Mouse (Mus musculus): Measurements from ENCODE around the gene Tarbp2.

Tarbp2 gene

DNA sequence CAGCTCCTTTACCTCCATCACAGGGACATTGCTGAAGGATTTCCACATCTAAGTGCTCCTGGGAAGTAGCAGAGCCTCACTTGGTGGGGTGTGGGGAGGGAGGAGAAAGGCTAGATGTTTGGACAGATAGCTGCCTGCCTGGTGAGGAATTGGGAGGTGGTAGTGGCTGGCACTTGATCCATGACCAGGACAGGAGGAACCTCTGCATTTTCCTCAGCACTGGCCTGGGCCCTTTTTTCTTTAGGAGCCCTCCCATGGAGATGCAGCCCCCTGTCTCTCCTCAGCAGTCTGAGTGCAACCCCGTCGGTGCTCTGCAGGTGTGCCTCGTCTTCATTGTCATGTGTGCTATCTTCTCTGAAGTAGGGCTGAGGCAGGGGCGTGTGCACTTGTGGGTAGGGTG, 3.5 kb downstream of the Tarbp2 start:
- DNase-seq (ENCODE audit: low spot score in 2 of 2): peak in 1 of 2 experiments; percentile 22

DNA sequence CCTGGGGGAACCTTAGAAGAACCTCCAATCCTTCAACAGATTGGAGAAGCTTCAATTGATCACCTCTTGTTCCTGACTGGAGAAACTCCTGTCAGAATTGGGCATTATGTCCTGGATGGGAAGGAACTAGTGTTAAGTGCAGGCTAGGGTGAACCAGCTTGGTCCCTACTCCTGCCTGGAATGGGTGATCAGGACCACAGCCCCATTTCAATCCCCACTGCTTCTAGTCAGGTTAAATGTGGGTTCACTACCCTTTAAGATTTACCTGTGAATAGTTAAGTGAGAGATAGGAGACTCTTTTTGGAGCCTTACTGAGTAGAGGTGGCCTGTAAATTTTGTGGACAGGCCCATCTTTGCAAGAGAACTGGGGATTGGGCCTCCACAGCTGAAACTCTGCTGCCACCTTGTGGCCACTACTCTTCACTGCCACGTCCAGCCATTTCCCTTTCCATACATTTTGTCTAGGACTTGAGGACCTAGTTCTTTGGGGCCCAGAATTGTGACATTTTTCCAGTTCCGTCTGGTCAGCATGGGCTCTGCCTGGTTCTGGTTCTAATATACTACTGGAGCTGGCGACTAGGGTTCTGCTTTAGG, 7.0 kb downstream of the Tarbp2 start, which contains the start of gene Npff:
Gene Npff (minus strand): TSS at position 51 of the 594 bp plus-strand sequence.
- DNase-seq (ENCODE audit: low spot score in 2 of 2): peak; percentile 81 to 85

DNA sequence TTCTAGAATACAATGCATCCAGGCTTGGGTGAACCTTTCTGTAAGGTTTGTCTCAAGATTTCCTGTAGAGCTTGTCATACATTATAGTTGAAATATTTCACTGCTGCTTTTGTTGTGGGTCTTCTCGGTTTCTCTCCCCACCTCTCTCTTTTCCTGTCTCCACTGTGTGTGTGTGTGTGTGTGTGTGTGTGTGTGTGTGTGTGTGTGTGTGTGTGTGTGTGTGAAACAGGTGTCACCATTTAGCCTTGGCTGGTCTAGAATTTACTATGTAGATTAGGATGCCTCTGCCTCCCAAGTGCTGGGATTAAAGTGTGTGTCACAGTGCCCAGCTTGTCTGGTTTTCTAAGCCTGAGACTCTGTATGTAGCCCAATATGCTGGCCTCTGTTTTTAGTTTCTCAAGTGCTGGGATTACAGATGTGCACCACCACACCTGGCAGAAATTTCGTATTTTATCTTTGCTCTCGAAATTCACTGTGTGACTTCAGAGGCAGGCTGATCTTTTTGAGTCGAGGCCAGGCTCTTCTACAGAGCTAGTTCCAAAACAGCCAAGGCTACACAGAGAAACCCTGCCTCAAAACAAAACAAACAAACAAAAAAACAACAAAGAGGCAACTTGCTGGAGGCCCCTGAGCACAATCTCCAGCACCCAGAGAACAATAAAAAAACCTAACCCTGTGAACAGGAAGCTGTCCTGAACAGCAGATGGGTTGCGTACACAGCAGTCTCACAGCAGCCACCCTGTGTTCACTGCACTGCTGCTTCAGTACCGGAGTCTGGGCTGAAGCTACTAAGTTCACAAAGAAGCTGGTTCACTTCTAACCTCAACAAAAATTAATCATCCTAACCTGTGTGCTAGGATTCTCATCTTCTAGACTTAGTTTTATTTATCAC, 8.4 kb downstream of the Tarbp2 start:
- DNase-seq (ENCODE audit: low spot score in 2 of 2): peak in 1 of 2 experiments; percentile 9

DNA sequence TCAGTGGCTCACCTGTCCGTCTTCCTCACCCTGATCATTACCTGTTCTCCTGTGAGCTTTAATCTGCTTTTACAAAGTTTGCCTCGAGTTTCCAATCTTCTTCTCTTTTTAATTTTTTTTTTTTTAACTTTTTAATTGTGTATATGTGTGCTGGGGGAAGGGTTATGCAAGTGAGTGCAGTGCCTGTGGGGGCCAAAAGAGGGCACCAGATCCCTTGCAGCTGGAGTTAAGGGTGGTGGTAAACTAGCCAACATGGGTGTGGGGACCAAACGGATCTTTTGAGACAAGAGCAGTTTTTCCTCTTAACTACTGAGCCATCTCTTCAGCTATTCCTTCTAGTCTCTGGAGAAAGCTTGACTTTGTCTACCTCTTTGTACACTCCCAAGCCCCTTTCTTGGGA, 9.9 kb downstream of the Tarbp2 start:
- peak in 1 of 2 experiments; percentile 13 for DNase-seq (ENCODE audit: low spot score in 2 of 2)

- no peak for DNase-seq (ENCODE audit: low spot score in 2 of 2)
These were observed 10.4 kb downstream of the Tarbp2 start for GRCm38 (mm10) chr15:102528396-102528795.

- DNase-seq (ENCODE audit: low spot score in 2 of 2): no peak
These were observed 12.6 kb downstream of the Tarbp2 start for GRCm38 (mm10) chr15:102530566-102530965.

- no peak for DNase-seq (ENCODE audit: low spot score in 2 of 2)
These were observed 13.6 kb downstream of the Tarbp2 start for GRCm38 (mm10) chr15:102531586-102531985.

- no peak for DNase-seq (ENCODE audit: low spot score in 2 of 2)
These were observed 14.3 kb downstream of the Tarbp2 start for GRCm38 (mm10) chr15:102532106-102532900.

GRCm38 (mm10) chr15:102533926-102534325, 15.9 kb downstream of the Tarbp2 start:
- no peak for DNase-seq (ENCODE audit: low spot score in 2 of 2)

DNA sequence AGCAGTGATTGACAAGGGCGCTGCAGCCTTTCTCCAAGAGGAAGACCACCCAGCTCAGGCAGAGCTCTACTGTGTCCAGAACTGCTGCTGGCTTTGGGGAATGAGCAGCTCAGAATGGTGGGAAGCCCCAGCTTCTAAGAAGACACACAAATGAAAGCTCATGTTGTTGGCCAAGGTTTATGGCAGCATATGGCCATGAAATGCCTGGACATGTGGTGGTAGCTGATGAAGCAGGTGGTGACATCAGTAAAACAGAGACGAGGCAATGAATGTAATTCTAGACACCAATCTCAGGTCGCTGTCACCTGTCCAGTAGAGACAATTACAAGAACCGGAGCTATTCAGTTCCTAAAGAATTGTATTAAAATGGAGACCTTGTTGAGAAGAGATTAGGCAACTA, 26.8 kb downstream of the Tarbp2 start:
- no peak for DNase-seq (ENCODE audit: low spot score in 2 of 2)

GRCm38 (mm10) chr15:102546246-102546645, 28.3 kb downstream of the Tarbp2 start:
- DNase-seq (ENCODE audit: low spot score in 2 of 2): no peak

GRCm38 (mm10) chr15:102546677-102547427, 28.9 kb downstream of the Tarbp2 start:
- peak; percentile 87 to 91 for DNase-seq (ENCODE audit: low spot score in 2 of 2)

DNA sequence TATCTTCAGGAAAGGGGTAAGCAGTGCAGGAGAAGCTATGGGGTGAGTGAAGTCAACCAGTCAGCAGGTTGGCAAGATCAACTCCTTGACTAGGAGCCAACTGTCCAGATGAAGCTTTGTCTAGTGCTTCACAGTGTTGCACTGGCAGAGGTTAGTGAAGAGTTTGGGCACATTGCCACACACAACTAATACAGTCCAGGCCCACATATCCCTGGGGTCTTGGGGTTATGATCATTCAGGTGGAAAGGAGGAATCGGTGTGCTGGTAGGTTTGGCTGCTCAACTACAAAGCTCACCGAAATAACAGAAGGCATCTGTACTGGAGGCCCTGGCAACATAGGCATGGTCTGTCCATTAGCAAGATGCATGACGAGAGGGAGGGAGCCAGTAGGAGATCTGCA, 29.5 kb downstream of the Tarbp2 start:
- DNase-seq (ENCODE audit: low spot score in 2 of 2): no peak

- no peak for DNase-seq (ENCODE audit: low spot score in 2 of 2)
These were observed 34.6 kb downstream of the Tarbp2 start for GRCm38 (mm10) chr15:102552599-102552998.

GRCm38 (mm10) chr15:102555581-102555980, 37.6 kb downstream of the Tarbp2 start:
- no peak for DNase-seq (ENCODE audit: low spot score in 2 of 2)

GRCm38 (mm10) chr15:102557580-102557979, 39.6 kb downstream of the Tarbp2 start:
- no peak for DNase-seq (ENCODE audit: low spot score in 2 of 2)

DNA sequence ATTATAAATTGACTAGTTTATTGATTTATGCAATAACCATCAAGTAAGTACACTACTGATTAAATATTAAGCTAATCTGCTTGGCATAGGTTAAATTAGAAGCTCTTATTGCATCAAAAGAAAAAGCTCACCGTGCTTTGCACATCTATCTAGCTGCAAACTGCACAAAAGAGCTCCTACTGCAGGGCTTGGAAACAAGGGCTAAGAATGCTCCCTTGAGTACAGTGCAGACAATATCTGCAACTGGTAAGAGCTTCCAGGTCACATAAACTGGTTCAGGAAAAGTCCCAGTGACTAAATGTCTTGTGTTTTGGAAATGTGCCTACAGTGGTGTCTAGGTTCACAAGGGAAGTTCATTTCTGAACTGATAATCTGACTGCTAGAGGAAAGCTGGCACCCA, 44.5 kb downstream of the Tarbp2 start:
- no peak for DNase-seq (ENCODE audit: low spot score in 2 of 2)

GRCm38 (mm10) chr15:102563061-102563460, 45.1 kb downstream of the Tarbp2 start:
- DNase-seq (ENCODE audit: low spot score in 2 of 2): no peak

- no peak for DNase-seq (ENCODE audit: low spot score in 2 of 2)
These were observed 45.7 kb downstream of the Tarbp2 start for GRCm38 (mm10) chr15:102563681-102564080.

DNA sequence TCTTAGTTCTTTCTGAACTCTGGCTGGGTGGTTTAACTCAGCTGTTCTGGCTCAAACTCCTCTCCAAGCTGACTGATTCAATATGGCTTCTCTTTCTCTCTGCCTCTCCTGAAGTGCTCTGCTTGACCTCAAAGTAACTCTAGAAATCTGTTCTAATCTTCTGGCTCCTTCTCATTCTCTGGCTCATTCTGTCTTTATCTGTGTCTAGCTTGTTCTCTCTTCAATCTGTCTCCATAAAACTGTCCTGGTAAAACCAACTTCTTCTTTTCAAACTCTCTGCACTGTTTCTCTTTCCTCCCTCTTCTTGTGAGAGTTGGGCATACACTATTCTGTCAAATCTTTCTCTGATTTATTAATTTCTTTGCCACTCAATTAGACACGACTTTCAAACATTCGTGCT, 49.9 kb downstream of the Tarbp2 start:
- DNase-seq (ENCODE audit: low spot score in 2 of 2): no peak

GRCm38 (mm10) chr15:102572081-102572480, 54.1 kb downstream of the Tarbp2 start:
- no peak for DNase-seq (ENCODE audit: low spot score in 2 of 2)
